Mouse (Mus musculus) urinary bladder, postnatal 25 days (tissue): Measurements from ENCODE around the gene Caly.

Experiments
- DNase-seq: peaks from one replicate; pipeline ENCODE4 v3.0.0; 2022; ENCODE audit warnings: low spot score

Caly gene

GRCm38 (mm10) chr7:140082242-140082678 is at the start of gene Caly:
Caly (minus strand) TSS chr7:140082548.
- no peak for DNase-seq

GRCm38 (mm10) chr7:140127911-140128310 is 45.6 kb upstream of the Caly start:
- DNase-seq, result no peak

GRCm38 (mm10) chr7:140126934-140127333 is 44.6 kb upstream of the Caly start:
- no peak for DNase-seq

DNA sequence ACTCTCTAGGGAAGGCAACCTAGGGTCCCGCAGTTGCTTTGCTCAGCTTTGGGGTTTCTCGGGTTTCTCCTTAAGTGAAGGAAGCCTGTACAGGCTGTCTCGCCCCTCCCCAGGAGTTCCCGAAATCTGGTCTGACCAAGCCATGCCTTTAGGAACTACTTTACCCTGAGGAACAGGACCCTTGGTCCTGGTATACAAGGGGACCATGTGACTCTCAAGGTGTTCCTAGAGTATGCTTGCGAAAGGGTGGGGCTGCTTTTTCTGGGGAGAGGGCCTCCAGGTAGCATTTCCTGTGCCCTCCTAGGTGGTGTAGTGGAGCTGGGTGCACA is 43.6 kb upstream of the Caly start:
- DNase-seq, result no peak

DNA sequence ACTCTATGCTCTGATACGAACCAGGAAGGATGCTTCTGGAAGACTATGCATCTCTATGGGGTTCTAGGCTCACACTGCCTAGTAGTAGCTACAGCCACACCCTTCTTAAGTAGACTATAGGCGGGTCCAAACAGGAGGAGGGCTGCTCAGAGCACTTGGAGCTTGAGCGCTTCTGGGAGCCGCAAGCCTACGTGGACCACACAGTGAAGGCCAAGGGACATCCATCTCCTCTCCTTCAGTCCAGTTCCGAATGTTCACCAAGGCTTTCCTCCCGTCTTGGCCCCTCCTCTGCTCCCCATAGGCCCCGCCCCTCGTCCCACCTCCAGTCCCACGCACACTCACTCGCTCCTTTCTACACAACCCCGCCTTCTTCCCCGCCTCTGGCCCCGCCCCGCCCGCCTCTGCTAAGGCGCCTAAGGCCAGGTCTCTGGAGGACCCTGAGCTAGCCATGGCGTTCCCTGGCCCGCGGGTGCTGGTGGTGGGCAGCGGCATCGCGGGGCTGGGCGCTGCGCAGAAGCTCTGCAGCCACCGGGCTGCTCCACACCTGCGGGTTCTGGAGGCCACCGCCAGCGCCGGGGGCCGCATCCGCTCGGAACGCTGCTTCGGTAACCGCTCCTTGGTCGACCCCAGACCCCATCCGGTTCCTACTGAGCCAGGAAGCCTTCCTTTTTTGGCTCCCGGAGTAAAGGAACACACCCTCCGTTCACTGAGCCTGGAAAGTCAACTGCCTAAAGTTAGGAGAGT is 43.1 kb upstream of the Caly start:
- peak; percentile 94 for DNase-seq

- no peak for DNase-seq
Measured at GRCm38 (mm10) chr7:140124382-140124781, 42.0 kb upstream of the Caly start.

DNA sequence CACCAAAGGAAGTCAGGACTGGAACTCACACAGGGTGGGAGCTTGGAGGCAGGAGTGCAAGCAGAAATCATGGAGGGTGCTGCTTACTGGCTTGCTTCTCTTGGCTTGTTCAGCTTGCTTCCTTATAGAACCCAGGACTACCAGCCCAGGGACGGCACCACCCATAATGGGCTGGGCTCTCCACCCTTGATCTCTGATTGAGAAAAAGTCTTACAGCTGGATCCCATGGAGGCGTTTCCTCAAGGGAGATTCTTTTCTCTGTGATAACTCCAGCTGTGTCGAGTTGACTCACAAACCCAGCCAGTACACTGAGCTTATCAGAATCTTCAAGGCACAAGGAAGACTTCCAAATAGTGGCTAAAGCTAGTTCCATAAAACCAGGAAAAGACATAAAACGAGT is 40.4 kb upstream of the Caly start:
- DNase-seq, result no peak

- no peak for DNase-seq
Measured at GRCm38 (mm10) chr7:140121338-140121910, 39.1 kb upstream of the Caly start.

DNA sequence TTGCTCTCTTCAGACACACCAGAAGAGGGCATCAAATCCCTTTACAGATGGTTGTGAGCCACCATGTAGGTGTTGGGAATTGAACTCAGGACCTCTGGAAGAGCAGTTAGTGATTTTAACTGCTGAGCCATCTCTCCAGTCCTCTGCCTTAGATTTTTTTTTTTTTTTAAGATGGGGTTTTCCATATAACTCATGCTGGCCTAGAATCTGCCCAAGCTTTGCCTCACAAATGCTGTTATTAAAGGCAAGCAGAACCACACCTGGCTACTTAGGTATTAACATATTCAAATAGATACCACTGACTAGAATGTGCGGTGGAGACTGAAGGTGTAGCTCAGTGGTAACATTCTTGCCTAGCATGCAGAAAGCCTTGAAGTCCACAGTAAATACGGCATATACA is 38.1 kb upstream of the Caly start:
- no peak for DNase-seq

DNA sequence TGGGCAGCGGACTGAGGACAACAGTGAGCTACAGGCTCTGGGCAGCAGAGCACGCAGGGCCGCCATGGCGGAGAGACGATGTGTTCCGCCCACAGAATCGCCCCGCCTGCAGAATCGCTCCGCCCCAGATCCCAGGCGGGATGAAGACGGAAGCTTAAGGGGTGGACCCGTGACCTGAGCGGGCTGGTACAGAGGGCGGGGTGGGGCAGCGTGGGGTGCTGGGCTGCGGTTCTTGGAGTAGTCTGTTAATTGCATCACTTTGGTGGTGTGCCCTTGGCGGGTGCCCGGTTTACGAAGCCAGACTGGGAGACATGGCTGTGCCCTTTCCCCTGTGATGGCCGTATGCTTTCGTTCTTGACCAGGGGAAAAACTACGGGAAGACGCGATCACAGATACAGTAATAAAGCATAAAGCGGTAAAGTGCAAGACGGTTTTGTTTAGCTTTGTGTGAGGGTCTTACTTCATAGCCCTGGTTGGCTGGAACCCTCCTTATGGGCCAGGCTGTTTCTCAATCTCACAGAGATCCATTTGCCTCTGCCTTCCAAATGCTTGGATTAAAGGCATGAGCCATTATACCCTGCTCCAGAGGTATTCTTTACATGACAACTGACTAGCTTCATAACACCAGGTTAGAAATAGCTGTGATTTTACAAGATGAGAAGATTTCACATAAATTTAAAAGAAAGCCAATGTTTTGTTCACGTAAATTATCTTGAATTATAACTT is 34.1 kb upstream of the Caly start, which contains the start of gene Echs1:
Gene Echs1, minus strand, starts transcription at position 148 of the 726 bp plus-strand sequence.
- DNase-seq, result peak; percentile 82

DNA sequence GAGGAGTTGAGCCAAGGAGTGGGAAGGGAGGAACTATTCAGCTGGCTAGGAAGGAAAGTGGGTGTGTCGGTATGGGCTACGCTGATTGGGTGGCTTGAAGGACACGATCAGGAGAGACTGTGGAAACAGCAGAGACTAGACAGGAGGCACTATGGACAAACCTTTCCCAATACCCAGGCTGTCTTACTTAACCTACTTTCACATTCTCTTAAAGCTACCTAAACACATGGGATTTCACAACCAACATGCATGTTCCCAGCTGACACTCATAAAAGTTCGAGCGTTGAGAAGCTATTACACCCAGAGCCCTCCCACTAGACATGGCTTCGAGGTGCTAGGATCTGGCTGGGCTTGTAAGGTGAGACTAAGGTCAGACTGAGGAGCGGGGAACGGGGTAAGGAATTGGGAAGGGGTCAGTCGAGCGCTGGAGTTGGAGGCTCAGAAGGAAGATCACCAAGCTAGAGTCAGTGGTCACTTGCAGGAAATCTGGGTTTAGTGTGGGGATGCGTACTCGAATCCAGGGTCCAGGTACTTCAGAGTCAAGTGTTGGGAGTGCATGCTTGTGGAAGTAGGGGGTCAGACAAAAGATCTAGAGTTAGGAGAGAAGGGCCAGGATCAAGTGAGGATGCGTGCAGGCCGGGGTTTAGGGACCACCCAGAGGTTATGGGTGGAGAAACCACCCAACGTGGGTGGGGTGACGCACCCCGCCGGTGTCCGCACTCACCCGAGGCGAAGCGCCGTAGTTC is 33.4 kb upstream of the Caly start, which contains the start of gene Paox:
Gene Paox, plus strand, starts transcription at position 217 of the 746 bp plus-strand sequence.
- no peak for DNase-seq

- no peak for DNase-seq
Measured at GRCm38 (mm10) chr7:140111943-140112342, 29.6 kb upstream of the Caly start.

GRCm38 (mm10) chr7:140104009-140104408 is 21.7 kb upstream of the Caly start:
- no peak for DNase-seq

- DNase-seq, result peak; percentile 83
Measured at GRCm38 (mm10) chr7:140101993-140102860, 19.9 kb upstream of the Caly start, which contains the start of gene Fuom. Fuom (minus strand) TSS chr7:140102441.

DNA sequence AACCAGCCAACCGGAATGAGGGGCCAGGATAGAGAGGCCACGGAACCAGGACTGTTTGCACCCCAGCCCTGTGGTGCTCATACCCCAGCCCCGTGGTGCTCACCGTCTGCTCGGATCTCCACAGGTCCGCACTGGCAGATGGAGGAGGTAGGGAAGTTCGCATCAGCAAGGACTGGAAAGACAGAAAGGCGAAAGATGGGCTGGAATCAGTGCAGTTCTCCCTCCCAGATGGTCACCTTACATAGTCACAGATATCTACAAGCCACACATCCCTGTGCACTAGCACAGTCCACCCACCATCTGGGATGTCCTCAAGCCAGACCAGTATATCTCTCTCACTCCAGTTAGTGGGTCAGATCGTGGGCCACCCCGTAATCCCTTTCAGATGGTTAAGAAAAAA is 19.1 kb upstream of the Caly start:
- DNase-seq, result no peak

DNA sequence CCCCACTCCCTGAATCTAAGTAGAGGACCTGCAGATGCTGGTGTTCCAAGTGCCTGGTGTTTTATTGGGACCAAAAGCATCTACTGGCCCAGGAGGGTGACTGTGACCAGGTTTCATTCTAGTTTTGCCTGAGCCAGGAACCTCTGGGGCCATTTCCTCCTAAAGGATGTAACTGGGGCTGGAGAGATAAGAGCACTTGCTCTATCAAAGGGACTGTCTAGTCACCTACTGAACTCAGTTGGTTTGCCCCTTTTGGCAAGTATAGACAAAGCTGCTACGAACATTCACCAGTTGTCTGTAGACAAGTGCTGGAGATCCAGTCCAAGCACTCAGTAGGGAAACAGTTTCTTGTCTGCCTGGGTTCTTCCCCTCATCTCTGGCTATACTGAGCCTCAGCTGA is 16.1 kb upstream of the Caly start:
- no peak for DNase-seq

DNA sequence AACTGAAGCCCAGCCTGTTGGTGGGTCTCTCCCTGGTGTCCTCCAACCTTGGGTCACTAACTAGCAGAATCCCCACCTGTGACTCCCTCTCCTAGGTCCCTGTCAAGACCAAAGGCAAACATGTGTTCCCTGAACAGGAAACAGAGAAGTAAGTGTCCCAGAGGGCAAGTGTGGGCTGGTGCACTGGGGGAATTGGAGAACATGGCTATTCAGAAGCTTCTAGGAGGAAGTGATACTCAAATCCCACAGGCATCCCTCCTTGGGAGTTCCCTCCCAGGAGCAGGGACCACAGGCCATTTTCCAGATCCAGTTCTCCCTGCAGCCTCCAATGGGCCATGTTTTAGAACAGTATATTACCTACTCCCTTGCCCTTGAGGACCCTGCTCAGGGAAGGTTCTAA is 13.7 kb upstream of the Caly start:
- DNase-seq, result no peak

DNA sequence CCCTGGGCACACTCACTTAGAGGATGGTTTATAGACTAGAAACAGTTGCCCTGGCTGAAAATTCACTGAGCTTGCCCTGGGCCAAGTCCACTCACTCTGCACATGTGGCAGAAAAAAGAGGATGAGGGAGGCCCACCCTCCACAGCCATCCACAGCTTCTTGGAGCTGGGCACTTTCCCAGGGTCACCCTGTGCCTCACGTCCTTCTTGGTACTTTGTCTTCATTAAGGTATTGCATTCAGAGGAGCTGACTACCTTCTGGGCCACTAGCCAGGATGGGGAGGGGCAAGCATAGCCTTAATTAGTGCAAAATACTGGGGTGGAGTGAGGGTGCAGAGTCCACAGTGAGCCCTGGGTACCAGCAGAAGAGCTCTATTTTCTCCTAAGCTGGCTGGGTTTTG is 13.2 kb upstream of the Caly start:
- DNase-seq, result no peak

DNA sequence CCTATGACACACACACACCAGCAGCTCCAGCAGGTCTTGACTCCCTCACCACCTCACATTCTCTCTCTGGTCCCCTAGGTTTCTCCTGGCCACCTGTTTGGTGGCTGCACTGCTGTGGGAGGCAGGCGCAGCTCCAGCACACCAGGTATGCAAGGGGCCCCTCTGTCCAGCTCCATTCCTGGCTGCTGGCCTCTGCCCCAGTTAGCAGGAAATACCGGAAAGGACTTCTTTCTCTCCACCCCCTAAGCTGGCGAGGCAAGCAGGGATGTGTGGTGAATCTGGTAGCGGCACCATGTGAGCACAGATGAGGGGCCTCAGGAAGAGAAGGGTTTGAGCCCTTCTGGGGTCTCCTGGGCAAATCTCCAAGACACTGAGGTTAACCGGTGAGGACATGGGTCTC is 12.6 kb upstream of the Caly start:
- DNase-seq, result no peak

- no peak for DNase-seq
Measured at GRCm38 (mm10) chr7:140092924-140093528, 10.7 kb upstream of the Caly start, which contains the start of gene Prap1. Prap1 (plus strand) TSS chr7:140093395.

GRCm38 (mm10) chr7:140090601-140091000 is 8.3 kb upstream of the Caly start:
- DNase-seq, result no peak
